Mouse (Mus musculus) kidney, embryonic 14.5 days (tissue): ENCODE results near the gene Gm10073. TPM values are rescaled to one million over a fixed set of nuclear protein-coding genes. Genes with fewer than 3 reads are reported as not detected.
"Not testable (repeated sequence)": the region's sequence is repeated elsewhere in the genome, so short reads cannot be mapped to it uniquely, and the experiment has no call there.

ENCODE experiments used
- ATAC-seq: fragments of 200-750 bp; cut with Nextera tagmentation; 2 replicates; pipeline ENCODE4 v1.8.0; 2017; ENCODE audit warnings: moderate number of reproducible peaks, mild to moderate bottlenecking, moderate TSS enrichment, moderate library complexity; ENCODE audit not compliant: low FRiP score, low TSS enrichment
- H3K27ac ChIP-seq: fragments of 300-500 bp; sonication (generic); 2 replicates; pipeline ENCODE4 v1.5.1; 2014; ENCODE audit warnings: low read depth, mild to moderate bottlenecking, low read length, moderate library complexity, mixed read lengths
- H3K27me3 ChIP-seq: fragments of 300-500 bp; sonication (generic); 2 replicates; pipeline ENCODE4 v1.6.1; 2014; ENCODE audit warnings: mild to moderate bottlenecking, low read length; ENCODE audit not compliant: control insufficient read depth, insufficient read depth
- H3K36me3 ChIP-seq: fragments of 300-500 bp; sonication (generic); 2 replicates; pipeline ENCODE4 v1.6.1; 2014; ENCODE audit warnings: low read length, mixed read lengths; ENCODE audit not compliant: control insufficient read depth, insufficient read depth
- H3K4me1 ChIP-seq: fragments of 300-500 bp; sonication (generic); 2 replicates; pipeline ENCODE4 v1.6.1; 2014; ENCODE audit warnings: low read length, mixed read lengths; ENCODE audit not compliant: control insufficient read depth, insufficient read depth
- H3K4me2 ChIP-seq: fragments of 300-500 bp; sonication (generic); replicated peaks from 2 replicates; pipeline ENCODE4 v1.6.1; 2014; ENCODE audit warnings: low read depth, mild to moderate bottlenecking, low read length
- H3K4me3 ChIP-seq: fragments of 300-500 bp; sonication (generic); 2 replicates; pipeline ENCODE4 v1.5.1; 2014; ENCODE audit warnings: mild to moderate bottlenecking, low read length
- H3K9ac ChIP-seq: fragments of 300-500 bp; sonication (generic); 2 replicates; pipeline ENCODE4 v1.6.1; 2014; ENCODE audit warnings: low read depth, mild to moderate bottlenecking, low read length, moderate library complexity
- H3K9me3 ChIP-seq: fragments of 300-500 bp; sonication (generic); 2 replicates; pipeline ENCODE4 v1.6.1; 2016; ENCODE audit warnings: low read length; ENCODE audit not compliant: control insufficient read depth
- WGBS: fragments of 180-500 bp; shearing (Covaris S2); extraction: QIAGEN DNeasy Blood & Tissue Kit; methylation state at CpG from one replicate; pipeline ENCODE4 v1.1.7; 2014; 5-methylcytosine and 5-hydroxymethylcytosine counted together
- polyA plus RNA-seq: library from polyadenylated mRNA; unstranded; fragments of >200 nt; fragmentation: Nextera tagmentation; extraction: Ambion mirVana; gene quantifications from 2 replicates; pipeline ENCODE4 v1.2.1, GENCODE M21; 2014

The Gm10073 gene
- polyA plus RNA-seq: 11.5 and 11.6 TPM in 2 replicates

DNA sequence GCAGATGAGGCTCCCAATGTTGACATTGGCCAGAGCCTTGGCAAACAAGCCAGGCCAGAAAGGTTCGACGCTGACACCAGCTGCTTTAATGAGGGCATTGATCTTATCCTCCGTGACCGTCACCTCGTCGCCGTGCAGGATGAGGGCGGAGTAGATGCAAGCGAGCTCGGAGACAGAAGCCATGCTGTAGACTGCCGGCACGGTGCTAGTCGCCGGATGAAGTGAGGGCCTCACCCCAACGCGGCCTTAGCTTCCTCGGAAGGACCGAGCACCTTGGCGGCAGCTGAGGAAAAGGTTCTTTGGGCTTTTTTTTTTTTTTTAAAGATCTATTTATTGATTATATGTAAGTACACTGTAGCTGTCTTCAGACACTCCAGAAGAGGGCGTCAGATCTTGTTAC is at the start of gene Gm10073:
Gene Gm10073, minus strand, starts transcription at position 294 of the 400 bp plus-strand sequence.
- not testable (repeated sequence) for H3K4me1 ChIP-seq, H3K27ac ChIP-seq, H3K27me3 ChIP-seq, ATAC-seq, H3K9ac ChIP-seq, H3K4me2 ChIP-seq, H3K4me3 ChIP-seq, H3K9me3 ChIP-seq, H3K36me3 ChIP-seq
- 37% methylated on average over 20 of the region's 20 CpGs for WGBS

DNA sequence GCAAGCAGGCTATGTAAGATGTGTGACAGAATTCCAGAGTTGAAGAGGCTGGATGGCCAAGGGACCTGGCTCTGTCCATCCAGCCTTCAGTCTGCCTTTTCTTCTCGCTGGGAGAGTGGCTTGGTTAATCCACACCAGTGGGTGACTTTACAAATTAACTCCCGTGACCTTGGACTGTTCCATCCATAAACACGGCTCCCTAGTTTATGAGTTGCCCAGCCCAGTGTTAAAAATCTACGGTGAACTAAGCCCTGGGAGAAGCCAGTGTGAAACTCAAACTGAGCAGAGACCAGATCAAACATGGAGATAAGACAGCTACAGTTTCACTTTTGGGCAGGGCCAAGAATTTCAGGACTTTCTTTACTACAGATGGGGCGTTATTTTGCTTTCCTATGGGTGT is 49.8 kb upstream of the Gm10073 start:
- no peak overlapping the region for H3K4me3 ChIP-seq
- H3K4me2 ChIP-seq: no peak overlapping the region
- H3K27me3 ChIP-seq: no peaks in the 10 kb centered on the region
- no peak overlapping the region for H3K9ac ChIP-seq
- H3K36me3 ChIP-seq: no peaks in the 10 kb centered on the region
- WGBS: 15% methylated on average over 5 of the region's 5 CpGs
- peak overlapping the region; percentile 80 for H3K27ac ChIP-seq
- peaks cover 11% of the 10 kb centered on the region for H3K4me1 ChIP-seq
- ATAC-seq: no peak; the same call in 1 of the 2 replicates
- 0 out of 2 replicates have a peak, but pooled peaks cover 2% of the 10 kb centered on the region for H3K9me3 ChIP-seq

DNA sequence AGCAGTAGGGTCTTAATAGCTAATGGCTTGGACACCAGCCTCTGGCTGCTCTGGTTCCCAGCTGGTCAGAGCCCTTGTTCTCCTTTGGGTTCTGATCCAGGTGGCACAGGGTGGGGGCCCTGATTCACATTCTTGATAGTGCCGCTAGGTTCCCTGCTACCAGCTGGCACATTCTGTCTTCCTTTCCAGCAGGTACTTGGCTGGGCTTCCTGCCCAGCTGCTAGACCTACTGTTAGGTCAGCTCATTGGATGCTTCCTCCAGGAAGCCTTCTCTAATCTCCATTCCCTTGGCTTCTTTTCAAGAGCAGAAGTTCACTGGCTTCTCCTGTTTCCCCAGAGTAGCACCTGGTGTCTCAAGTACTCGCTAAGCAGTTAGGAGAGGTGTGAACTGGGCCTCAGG is 47.2 kb upstream of the Gm10073 start:
- no peak overlapping the region for H3K4me3 ChIP-seq
- no peaks in the 10 kb centered on the region for H3K27me3 ChIP-seq
- H3K27ac ChIP-seq: no peak overlapping the region; the same call in 1 of the 2 replicates
- no peak for ATAC-seq
- WGBS: 77% methylated on average over 2 of the region's 2 CpGs
- no peak overlapping the region for H3K9ac ChIP-seq
- H3K36me3 ChIP-seq: no peaks in the 10 kb centered on the region
- H3K4me1 ChIP-seq: peaks cover 15% of the 10 kb centered on the region
- 0 out of 2 replicates have a peak, but pooled peaks cover 2% of the 10 kb centered on the region for H3K9me3 ChIP-seq
- H3K4me2 ChIP-seq: no peak overlapping the region

DNA sequence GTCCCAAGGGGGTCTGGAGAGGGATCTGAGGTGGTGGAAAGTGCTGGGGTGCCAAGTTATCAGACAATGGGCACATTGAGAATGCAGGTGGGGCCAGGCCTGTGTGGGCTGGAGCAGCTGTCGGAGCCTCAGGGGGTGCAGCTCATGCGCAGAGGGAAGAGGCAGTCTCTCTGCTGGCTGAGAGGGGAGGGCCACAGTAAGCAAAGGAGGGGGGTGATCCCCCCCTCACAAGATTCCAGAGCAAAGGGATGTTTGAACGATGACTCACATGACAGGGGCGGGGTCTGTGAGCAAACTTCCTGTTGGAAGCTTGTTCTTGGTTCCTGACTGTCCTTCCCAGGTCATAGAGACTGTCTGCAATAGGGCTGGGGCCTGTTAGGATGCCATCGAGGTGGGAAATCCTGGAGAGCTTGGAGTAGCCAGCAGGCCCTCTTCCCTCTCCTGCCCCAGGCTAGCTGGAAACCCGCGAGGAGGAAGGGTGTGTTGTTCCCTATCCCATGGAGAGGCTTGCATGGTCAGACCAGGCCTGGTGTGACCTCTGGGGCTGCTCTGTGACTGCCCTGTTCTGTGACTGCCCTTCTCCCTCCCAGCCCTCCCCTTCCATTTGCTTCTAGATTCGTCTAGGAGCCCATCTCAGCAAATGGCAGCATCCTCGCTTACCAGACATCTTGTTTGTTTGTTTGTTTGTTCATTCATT is 46.4 kb upstream of the Gm10073 start:
- H3K27me3 ChIP-seq: no peaks in the 10 kb centered on the region
- ATAC-seq: peak; percentile 70
- peaks cover 15% of the 10 kb centered on the region for H3K4me1 ChIP-seq
- 56% methylated on average over 9 of the region's 9 CpGs for WGBS
- peak overlapping the region; percentile 70 for H3K27ac ChIP-seq
- no peaks in the 10 kb centered on the region for H3K36me3 ChIP-seq
- H3K4me3 ChIP-seq: no peak overlapping the region
- H3K4me2 ChIP-seq: no peak overlapping the region
- H3K9me3 ChIP-seq: 0 out of 2 replicates have a peak, but pooled peaks cover 2% of the 10 kb centered on the region
- H3K9ac ChIP-seq: no peak overlapping the region

DNA sequence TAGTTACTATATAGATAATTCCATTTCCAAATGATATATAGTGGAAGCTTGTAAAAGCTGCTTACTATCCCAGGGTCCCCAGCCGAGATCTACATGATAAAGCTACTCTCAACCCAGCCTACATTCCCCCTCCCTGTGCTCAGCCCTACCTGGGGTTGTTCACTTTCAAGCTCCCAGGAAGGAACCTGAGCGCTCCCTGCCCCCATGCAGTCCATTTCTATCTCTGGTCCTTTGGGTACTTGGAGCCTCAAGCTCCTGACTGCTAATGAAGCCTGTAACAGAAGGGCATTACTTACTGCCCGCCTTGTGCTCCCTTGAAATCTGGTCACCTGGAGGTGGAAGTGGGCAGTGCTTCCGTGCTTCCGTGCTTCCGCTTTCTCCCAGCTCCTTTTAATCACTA is 45.1 kb upstream of the Gm10073 start:
- 57% methylated on average over 6 of the region's 6 CpGs for WGBS
- Histone ChIP-seq H3K4me3 (no peak overlapping the region), H3K4me1 (peaks cover 15% of the 10 kb centered on the region), H3K36me3 (no peaks in the 10 kb centered on the region), H3K9ac (no peak overlapping the region), H3K4me2 (no peak overlapping the region), H3K27me3 (no peaks in the 10 kb centered on the region), H3K27ac (peak overlapping the region; percentile 70), H3K9me3 (no peaks in the 10 kb centered on the region)
- ATAC-seq: no peak

DNA sequence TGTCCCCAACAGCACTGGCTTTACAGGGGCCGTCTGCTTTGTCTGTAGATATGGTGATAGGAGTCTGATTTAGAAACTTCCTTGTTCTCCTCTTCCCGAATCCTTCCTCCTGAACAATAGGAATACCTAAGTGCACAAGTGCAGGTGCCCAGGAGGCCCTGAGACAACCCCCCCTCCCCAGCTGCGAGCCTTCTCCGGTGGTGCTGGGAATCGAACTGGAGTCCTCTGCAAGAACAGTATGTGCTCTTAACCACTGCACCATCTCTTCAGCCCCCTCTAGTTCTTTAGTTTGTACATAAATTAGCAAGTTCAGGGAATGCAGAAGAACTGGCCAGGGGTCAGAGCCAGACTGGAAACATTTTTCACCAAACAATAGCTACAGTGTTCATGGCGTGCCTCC is 44.6 kb upstream of the Gm10073 start:
- peak overlapping the region; percentile 70; the same call in 1 of the 2 replicates for H3K27ac ChIP-seq
- no peak overlapping the region for H3K4me2 ChIP-seq
- H3K4me1 ChIP-seq: peaks cover 15% of the 10 kb centered on the region
- no peak for ATAC-seq
- H3K4me3 ChIP-seq: no peak overlapping the region
- H3K27me3 ChIP-seq: no peaks in the 10 kb centered on the region
- H3K36me3 ChIP-seq: no peaks in the 10 kb centered on the region
- no peak overlapping the region for H3K9ac ChIP-seq
- H3K9me3 ChIP-seq: no peaks in the 10 kb centered on the region
- 82% methylated on average over 6 of the region's 6 CpGs for WGBS

DNA sequence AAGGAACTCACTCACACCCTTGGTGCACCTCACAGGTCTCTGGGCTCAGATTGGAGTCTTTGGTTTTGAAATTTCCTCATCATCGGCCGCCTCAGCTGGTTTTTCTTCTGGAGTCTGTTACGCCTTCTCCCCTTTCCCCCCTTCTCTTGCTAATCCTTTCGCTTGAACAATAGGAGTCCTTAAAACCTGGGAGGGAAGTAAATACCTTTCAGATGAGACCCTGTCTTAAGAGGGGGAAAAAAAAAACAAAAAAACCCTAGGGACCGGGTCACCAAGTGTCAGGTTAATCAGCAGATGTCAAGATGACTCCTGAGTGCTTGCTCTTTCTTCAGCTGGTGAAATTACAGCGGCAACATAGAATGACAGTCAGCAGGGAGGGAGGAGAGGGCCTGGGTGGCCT is 43.9 kb upstream of the Gm10073 start:
- Histone ChIP-seq H3K27ac (no peak overlapping the region; the same call in 1 of the 2 replicates), H3K9ac (no peak overlapping the region), H3K4me1 (peaks cover 13% of the 10 kb centered on the region; the same call in 1 of the 2 replicates), H3K4me3 (no peak overlapping the region), H3K36me3 (no peaks in the 10 kb centered on the region), H3K9me3 (no peaks in the 10 kb centered on the region), H3K4me2 (no peak overlapping the region), H3K27me3 (no peaks in the 10 kb centered on the region)
- ATAC-seq: no peak
- WGBS: 49% methylated on average over 6 of the region's 6 CpGs

DNA sequence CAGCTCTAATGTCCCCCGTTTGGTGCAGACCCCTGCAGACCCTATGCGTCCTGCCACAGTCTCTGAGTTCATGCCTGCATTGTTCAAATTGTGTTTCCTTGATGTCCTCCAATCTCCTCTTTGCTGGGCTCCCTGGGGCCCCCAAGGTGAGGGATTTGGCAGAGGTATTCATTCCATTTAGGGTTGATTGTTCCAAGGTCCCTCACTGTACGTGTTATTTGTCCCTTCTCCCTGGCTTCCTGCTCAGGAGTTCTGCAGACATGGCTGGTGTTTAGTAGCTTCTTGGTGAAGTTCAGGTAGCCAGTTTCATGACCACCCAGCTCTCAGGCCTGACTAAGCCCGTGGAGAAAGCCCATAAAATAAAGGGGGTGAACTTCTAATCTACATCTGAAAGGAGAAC is 43.4 kb upstream of the Gm10073 start:
- Histone ChIP-seq H3K27ac (no peak overlapping the region), H3K9me3 (no peaks in the 10 kb centered on the region)
- no peak for ATAC-seq

DNA sequence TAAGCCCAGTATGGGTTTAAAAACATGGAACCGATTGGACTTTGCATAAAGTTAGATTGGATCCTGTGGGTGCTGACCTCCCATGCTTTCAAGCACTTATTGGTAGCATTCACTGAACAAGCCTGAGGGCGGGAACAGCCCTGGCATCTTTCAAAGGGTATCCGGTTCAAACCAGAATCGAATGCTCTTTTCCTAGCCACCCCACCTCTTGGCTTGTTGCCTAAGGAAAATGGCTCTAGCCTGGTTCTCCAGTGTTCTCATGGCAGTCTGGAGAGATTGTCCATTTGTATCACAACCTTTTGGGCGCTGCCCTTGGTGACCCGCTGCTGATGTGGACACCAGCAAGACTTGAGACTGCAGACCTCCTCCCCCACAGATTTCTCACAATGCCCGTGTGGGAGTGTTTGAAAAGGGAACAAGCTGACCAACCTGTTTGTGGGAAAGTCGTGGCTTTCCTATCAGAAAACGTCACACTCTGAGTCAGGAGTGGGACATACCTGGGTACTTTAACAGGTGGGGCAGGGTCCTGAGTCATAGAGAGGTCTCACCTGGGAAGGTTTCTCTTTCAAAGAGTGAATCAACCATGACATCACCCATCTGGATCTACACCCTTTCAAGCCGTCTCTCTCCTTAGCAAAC is 42.5 kb upstream of the Gm10073 start:
- Histone ChIP-seq H3K4me1 (peaks cover 13% of the 10 kb centered on the region; the same call in 1 of the 2 replicates), H3K36me3 (no peaks in the 10 kb centered on the region), H3K9ac (no peak overlapping the region), H3K27ac (no peak overlapping the region), H3K4me3 (no peak overlapping the region), H3K4me2 (no peak overlapping the region), H3K9me3 (no peaks in the 10 kb centered on the region), H3K27me3 (no peaks in the 10 kb centered on the region)
- ATAC-seq: no peak
- WGBS: 59% methylated on average over 10 of the region's 10 CpGs

More for the DNA sequence above, 43.4 kb upstream of the Gm10073 start:
- no peak overlapping the region for H3K9ac ChIP-seq
- no peaks in the 10 kb centered on the region for H3K36me3 ChIP-seq
- H3K4me3 ChIP-seq: no peak overlapping the region
- no peaks in the 10 kb centered on the region for H3K27me3 ChIP-seq
- no peak overlapping the region for H3K4me2 ChIP-seq
- 52% methylated on average over 4 of the region's 4 CpGs for WGBS
- peaks cover 13% of the 10 kb centered on the region; the same call in 1 of the 2 replicates for H3K4me1 ChIP-seq
